Mouse (Mus musculus): ENCODE data around the gene Six3. TPM values are rescaled to one million over a fixed set of nuclear protein-coding genes. Genes with fewer than 3 reads are reported as not detected.

Six3 gene
- polyA plus RNA-seq, 1 experiment from 2014 or later = not detected

DNA sequence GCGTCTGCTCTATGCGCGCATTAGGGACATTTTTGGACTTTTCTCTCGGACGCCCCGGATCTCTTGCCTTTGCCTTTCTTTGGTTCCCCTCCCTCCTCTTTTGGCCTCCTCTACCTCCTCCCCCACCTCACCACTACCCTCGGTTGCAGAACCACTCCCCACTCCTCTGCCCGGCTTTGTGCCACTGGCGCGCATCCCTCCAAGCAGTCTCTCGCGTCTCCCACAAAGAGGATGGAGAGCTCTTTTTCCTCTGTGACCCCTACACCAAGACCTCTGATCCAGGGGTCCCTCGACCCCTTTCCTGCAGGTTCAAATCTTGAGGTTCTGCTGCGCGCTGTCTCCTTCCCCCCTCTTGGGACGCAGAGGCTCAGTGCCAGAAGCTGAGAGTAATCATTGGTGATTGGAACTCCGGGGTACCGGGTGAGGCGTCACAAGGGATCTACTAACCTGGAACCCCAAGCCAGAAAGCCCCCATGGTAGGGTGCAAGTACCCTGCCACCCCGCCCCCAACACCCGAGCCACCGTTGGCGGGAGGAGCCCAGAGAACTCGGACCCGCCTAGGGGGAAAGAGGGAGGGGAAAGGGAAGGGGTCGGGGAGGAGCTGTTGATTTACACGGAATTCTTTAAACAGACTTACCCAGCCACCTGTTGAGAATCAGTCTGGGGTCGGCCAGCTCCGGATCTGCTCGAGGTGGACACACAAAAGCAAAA is 758 bp downstream of the Six3 start:
- no peak overlapping the region for H3K9ac ChIP-seq (ENCODE audit: low read length)
- H3K4me1 ChIP-seq (replicated peaks; ENCODE audit: control insufficient read depth, insufficient read depth) = no peaks in the 10 kb centered on the region
- no peaks in the 10 kb centered on the region for H3K36me3 ChIP-seq (ENCODE audit: control insufficient read depth, insufficient read depth, low read length)
- H3K9me3 ChIP-seq (ENCODE audit: control insufficient read depth, low read length) = no peaks in the 10 kb centered on the region
- no peak overlapping the region for H3K27ac ChIP-seq (replicated peaks)
- H3K4me3 ChIP-seq (ENCODE audit: low read depth, low read length) = no peak overlapping the region
- no peak for DNase-seq (ENCODE audit: low spot score)
- WGBS = under 1% methylated on average over 26 of the region's 30 CpGs
- no peak for TF ChIP-seq CTCF (IDR thresholded peaks at IDR 0.05; ENCODE audit: low read depth)
- no peak for TF ChIP-seq EP300 (optimal IDR thresholded peaks at IDR 0.05)
- no peak overlapping the region for H3K4me2 ChIP-seq (replicated peaks; ENCODE audit: low read depth)
- ATAC-seq (ENCODE audit: low FRiP score, low TSS enrichment) = no peak
- peaks cover 72% of the 10 kb centered on the region for H3K27me3 ChIP-seq (ENCODE audit: control insufficient read depth, insufficient read depth, low read length)

GRCm38 (mm10) chr17:85614722-85615331 is 1.4 kb downstream of the Six3 start:
- H3K4me1 ChIP-seq (replicated peaks; ENCODE audit: control insufficient read depth, insufficient read depth) = no peaks in the 10 kb centered on the region
- peaks cover 76% of the 10 kb centered on the region for H3K27me3 ChIP-seq (ENCODE audit: control insufficient read depth, insufficient read depth, low read length)
- H3K9me3 ChIP-seq (ENCODE audit: control insufficient read depth, low read length) = no peaks in the 10 kb centered on the region
- no peaks in the 10 kb centered on the region for H3K36me3 ChIP-seq (ENCODE audit: control insufficient read depth, insufficient read depth, low read length)
- 2% methylated on average over 30 of the region's 38 CpGs for WGBS
- H3K4me3 ChIP-seq (ENCODE audit: low read depth, low read length) = no peak overlapping the region
- no peak overlapping the region for H3K27ac ChIP-seq (replicated peaks)
- H3K9ac ChIP-seq (ENCODE audit: low read length) = no peak overlapping the region
- H3K4me2 ChIP-seq (replicated peaks; ENCODE audit: low read depth) = no peak overlapping the region
- no peak for TF ChIP-seq EP300 (optimal IDR thresholded peaks at IDR 0.05)
- TF ChIP-seq CTCF (IDR thresholded peaks at IDR 0.05; ENCODE audit: low read depth) = no peak
- ATAC-seq (ENCODE audit: low FRiP score, low TSS enrichment) (no peak), DNase-seq (ENCODE audit: low spot score) (no peak)

DNA sequence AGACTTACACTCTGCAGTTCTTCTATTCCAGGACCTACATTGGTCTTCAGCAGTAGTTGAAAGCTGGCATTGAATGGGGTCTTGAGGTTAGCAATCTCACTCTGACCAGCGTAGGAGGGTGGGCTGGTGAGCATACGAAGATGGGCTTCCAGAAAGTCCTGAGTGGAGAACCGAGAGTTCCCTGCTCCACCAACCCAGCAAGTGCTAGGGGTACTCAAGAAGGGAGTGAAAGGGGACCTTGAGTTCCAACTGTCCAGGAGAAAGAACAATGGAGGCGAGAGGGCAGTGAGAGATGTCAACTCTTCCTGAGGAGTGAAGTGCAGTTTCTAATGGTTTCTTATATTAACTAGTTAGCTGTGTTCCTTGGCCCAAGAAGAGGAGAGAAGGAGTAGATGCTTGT is 2.2 kb downstream of the Six3 start:
- H3K4me3 ChIP-seq (ENCODE audit: low read depth, low read length) = no peak overlapping the region
- TF ChIP-seq CTCF (IDR thresholded peaks at IDR 0.05; ENCODE audit: low read depth) (no peak), EP300 (optimal IDR thresholded peaks at IDR 0.05) (no peak)
- no peaks in the 10 kb centered on the region for H3K9me3 ChIP-seq (ENCODE audit: control insufficient read depth, low read length)
- DNase-seq (ENCODE audit: low spot score) = no peak
- ATAC-seq (ENCODE audit: low FRiP score, low TSS enrichment) = no peak
- H3K36me3 ChIP-seq (ENCODE audit: control insufficient read depth, insufficient read depth, low read length) = no peaks in the 10 kb centered on the region
- H3K27ac ChIP-seq (replicated peaks) = no peak overlapping the region
- no peaks in the 10 kb centered on the region for H3K4me1 ChIP-seq (replicated peaks; ENCODE audit: control insufficient read depth, insufficient read depth)
- peaks cover 73% of the 10 kb centered on the region for H3K27me3 ChIP-seq (ENCODE audit: control insufficient read depth, insufficient read depth, low read length)
- no peak overlapping the region for H3K4me2 ChIP-seq (replicated peaks; ENCODE audit: low read depth)
- no peak overlapping the region for H3K9ac ChIP-seq (ENCODE audit: low read length)
- 1% methylated on average over 4 of the region's 4 CpGs for WGBS

DNA sequence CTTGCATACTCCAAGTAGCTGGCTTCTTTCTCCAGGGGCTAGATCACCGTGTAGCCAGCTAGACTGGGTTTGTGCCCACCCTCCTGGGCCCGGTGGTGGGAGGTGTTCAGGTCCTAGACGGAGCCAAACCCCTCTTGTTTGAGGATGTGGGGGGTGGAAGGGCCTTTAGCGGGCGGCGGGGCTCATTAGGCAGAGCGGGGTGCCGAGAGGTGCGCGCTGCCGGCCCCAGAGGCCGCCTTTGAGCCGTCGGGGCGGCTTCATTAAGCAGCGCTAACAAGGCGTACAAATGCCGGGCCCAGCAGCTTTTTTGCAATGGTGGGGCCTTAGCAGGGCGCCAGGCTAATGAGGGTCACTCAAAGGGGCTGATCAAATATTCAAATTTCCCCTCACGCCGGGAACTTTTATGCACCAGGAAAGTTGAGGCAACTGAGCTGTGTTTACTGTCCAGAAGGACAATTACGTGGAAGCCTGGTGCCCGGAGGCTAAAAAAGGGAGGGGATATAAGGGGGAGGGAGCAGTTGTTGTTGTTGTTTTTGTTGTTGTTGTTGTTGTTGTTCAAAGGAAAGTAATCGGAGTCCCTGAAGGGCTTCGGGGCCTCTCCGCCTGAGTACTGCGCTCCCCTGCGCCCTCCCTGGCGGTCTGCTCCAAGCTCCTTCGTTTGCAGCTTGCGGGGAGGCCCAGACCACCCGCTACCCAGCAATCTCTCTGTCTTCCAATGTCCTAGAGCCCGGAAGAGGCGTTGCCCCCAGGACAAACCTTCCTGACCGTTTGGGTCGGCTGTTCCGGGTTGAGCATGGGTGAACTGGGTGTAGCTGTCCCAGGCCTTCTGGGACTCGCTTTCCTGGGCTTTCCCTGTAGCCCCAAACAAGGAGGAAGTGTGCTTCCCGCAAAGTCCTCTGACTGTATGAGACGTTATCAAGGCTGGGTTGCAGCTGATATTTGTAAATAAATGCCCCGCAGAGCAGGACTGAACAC is 3.4 kb downstream of the Six3 start:
- Histone ChIP-seq H3K4me3 (ENCODE audit: low read depth, low read length) (no peak overlapping the region), H3K9ac (ENCODE audit: low read length) (no peak overlapping the region), H3K9me3 (ENCODE audit: control insufficient read depth, low read length) (no peaks in the 10 kb centered on the region), H3K27me3 (ENCODE audit: control insufficient read depth, insufficient read depth, low read length) (peaks cover 70% of the 10 kb centered on the region), H3K4me2 (replicated peaks; ENCODE audit: low read depth) (no peak overlapping the region), H3K4me1 (replicated peaks; ENCODE audit: control insufficient read depth, insufficient read depth) (no peaks in the 10 kb centered on the region), H3K36me3 (ENCODE audit: control insufficient read depth, insufficient read depth, low read length) (no peaks in the 10 kb centered on the region), H3K27ac (replicated peaks) (no peak overlapping the region)
- TF ChIP-seq CTCF (IDR thresholded peaks at IDR 0.05; ENCODE audit: low read depth) (no peak), EP300 (optimal IDR thresholded peaks at IDR 0.05) (no peak)
- DNase-seq (ENCODE audit: low spot score) (no peak), ATAC-seq (ENCODE audit: low FRiP score, low TSS enrichment) (no peak)
- WGBS = 2% methylated on average over 41 of the region's 41 CpGs

GRCm38 (mm10) chr17:85617566-85618358 is 4.4 kb downstream of the Six3 start:
- Histone ChIP-seq H3K27ac (replicated peaks) (no peak overlapping the region), H3K9ac (ENCODE audit: low read length) (no peak overlapping the region), H3K27me3 (ENCODE audit: control insufficient read depth, insufficient read depth, low read length) (peaks cover 64% of the 10 kb centered on the region), H3K4me2 (replicated peaks; ENCODE audit: low read depth) (peak overlapping the region; percentile 35), H3K4me1 (replicated peaks; ENCODE audit: control insufficient read depth, insufficient read depth) (no peaks in the 10 kb centered on the region), H3K9me3 (ENCODE audit: control insufficient read depth, low read length) (no peaks in the 10 kb centered on the region), H3K36me3 (ENCODE audit: control insufficient read depth, insufficient read depth, low read length) (no peaks in the 10 kb centered on the region), H3K4me3 (ENCODE audit: low read depth, low read length) (peak overlapping the region; percentile 22)
- 1% methylated on average over 32 of the region's 36 CpGs for WGBS
- no peak for TF ChIP-seq EP300 (optimal IDR thresholded peaks at IDR 0.05)
- no peak for TF ChIP-seq CTCF (IDR thresholded peaks at IDR 0.05; ENCODE audit: low read depth)
- no peak for ATAC-seq (ENCODE audit: low FRiP score, low TSS enrichment)
- DNase-seq (ENCODE audit: low spot score) = no peak

Data from stomach, postnatal 0 days (tissue).